Mouse (Mus musculus): ENCODE measurements at regions not wholly inside any gene's neighbourhood (a gene's known extent, or its start where the extent isn't known, plus 50 kb on each side); places are given as distances from the start of the nearest gene placed in this dataset.

DNA sequence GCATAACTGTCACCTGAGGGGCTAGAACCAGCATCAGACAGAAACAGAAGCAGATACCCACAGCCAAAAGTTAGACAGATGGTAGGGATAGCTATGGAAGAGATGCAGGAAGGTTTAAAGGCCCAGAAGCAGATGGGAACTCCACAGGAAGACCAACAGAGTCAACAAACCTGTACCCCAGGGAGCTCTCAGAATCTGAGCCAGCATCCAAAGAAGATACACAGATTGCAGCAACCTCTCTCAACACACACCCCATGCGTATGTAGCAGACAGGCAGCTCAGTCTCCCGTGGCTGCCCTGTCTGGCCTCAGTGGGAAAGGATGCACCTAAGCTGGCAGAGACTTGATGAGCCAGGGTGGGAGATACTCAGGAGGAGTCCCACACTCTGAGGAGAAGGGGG lies 108.4 kb upstream of the Adamts3 start:
- no peak for TF ChIP-seq EP300 (IDR thresholded peaks at IDR 0.05; ENCODE audit: low read depth)
- no peak for TF ChIP-seq CTCF (IDR thresholded peaks at IDR 0.05; ENCODE audit: low read depth)
